Mouse (Mus musculus) liver, postnatal 0 days (tissue): ENCODE data around the gene Avpr1a. TPM values are rescaled to one million over a fixed set of nuclear protein-coding genes. Genes with fewer than 3 reads are reported as not detected.

Experiments
- ATAC-seq: fragments of 200-750 bp; cut with Nextera tagmentation; 2 replicates; pipeline ENCODE4 v1.8.0; 2017; ENCODE audit warnings: mild to moderate bottlenecking, moderate library complexity
- DNase-seq: peaks from one replicate; pipeline ENCODE4 v3.0.0-alpha.2; 2016
- H3K27ac ChIP-seq: fragments of 300-500 bp; sonication (generic); 2 replicates; pipeline ENCODE4 v1.5.1; 2014; ENCODE audit warnings: antibody characterized with exemption, moderate library complexity, mild to moderate bottlenecking, low read depth
- H3K27me3 ChIP-seq: fragments of 300-500 bp; sonication (generic); 2 replicates; pipeline ENCODE4 v1.6.1; 2014; ENCODE audit warnings: low read length, control low read depth, mixed read lengths; ENCODE audit not compliant: insufficient read depth
- H3K36me3 ChIP-seq: fragments of 300-500 bp; sonication (generic); replicated peaks from 2 replicates; pipeline ENCODE4 v1.6.1; 2014; ENCODE audit warnings: mild to moderate bottlenecking, control low read depth, low read length, moderate library complexity, mixed read lengths; ENCODE audit not compliant: insufficient read depth
- H3K4me1 ChIP-seq: fragments of 300-500 bp; sonication (generic); 2 replicates; pipeline ENCODE4 v1.6.1; 2014; ENCODE audit warnings: antibody characterized with exemption, mild to moderate bottlenecking, control low read depth; ENCODE audit not compliant: insufficient read depth
- H3K4me2 ChIP-seq: fragments of 300-500 bp; sonication (generic); 2 replicates; pipeline ENCODE4 v1.6.1; 2014; ENCODE audit warnings: low read depth, mild to moderate bottlenecking, low read length, moderate library complexity, mixed read lengths
- H3K4me3 ChIP-seq: fragments of 300-500 bp; sonication (generic); 2 replicates; pipeline ENCODE4 v1.5.1; 2014; ENCODE audit warnings: low read depth, low read length
- H3K9ac ChIP-seq: fragments of 300-500 bp; sonication (generic); replicated peaks from 2 replicates; pipeline ENCODE4 v1.6.1; 2014; ENCODE audit warnings: mild to moderate bottlenecking, moderate library complexity
- H3K9me3 ChIP-seq: fragments of 300-500 bp; sonication (generic); 2 replicates; pipeline ENCODE4 v1.6.1; 2016; ENCODE audit warnings: mild to moderate bottlenecking, control low read depth, low read length, mixed read lengths
- CTCF ChIP-seq: sonication (generic); IDR thresholded peaks from 2 replicates; pipeline ENCODE4 v1.5.1; 2016; ENCODE audit warnings: antibody characterized with exemption, low read depth
- EP300 ChIP-seq: IDR thresholded peaks from 2 replicates; pipeline ENCODE4 v1.6.1; 2016; ENCODE audit warnings: antibody characterized with exemption, low read depth, mild to moderate bottlenecking
- WGBS: fragments of 180-500 bp; shearing (Covaris S2); extraction: QIAGEN DNeasy Blood & Tissue Kit; methylation state at CpG from one replicate; pipeline ENCODE4 v1.1.7; 2014; ENCODE audit not compliant: insufficient replicate concordance; 5-methylcytosine and 5-hydroxymethylcytosine counted together
- polyA plus RNA-seq: library from polyadenylated mRNA; unstranded; fragments of >200 nt; fragmentation: Nextera tagmentation; extraction: Ambion mirVana; gene quantifications from 2 replicates; pipeline ENCODE4 v1.2.1, GENCODE M21; 2015

Gene Avpr1a
- 10.9 and 11.0 TPM in 2 replicates for polyA plus RNA-seq

- whole genome bisulfite sequencing, result 8% methylated on average over 33 of the region's 34 CpGs
- Histone ChIP-seq H3K27ac (0 out of 2 replicates have a peak within 1 kb of the TSS, but pooled peaks have one; percentile 11), H3K9me3 (no peaks in the 10 kb centered on the region), H3K4me1 (no peaks in the 10 kb centered on the region), H3K4me3 (peak within 1 kb of the TSS; percentile 52), H3K36me3 (no peaks in the 10 kb centered on the region), H3K27me3 (peaks cover 17% of the 10 kb centered on the region), H3K9ac (peak within 1 kb of the TSS; percentile 55), H3K4me2 (peak within 1 kb of the TSS; percentile 63)
- DNase-seq, result peak; percentile 18
- ATAC-seq, result peak; percentile 32; the same call in 1 of the 2 replicates
- TF ChIP-seq EP300 (no peak), CTCF (no peak)
Measured at GRCm38 (mm10) chr10:122447861-122448716, at the start of gene Avpr1a. Avpr1a (plus strand) TSS chr10:122448499.

DNA sequence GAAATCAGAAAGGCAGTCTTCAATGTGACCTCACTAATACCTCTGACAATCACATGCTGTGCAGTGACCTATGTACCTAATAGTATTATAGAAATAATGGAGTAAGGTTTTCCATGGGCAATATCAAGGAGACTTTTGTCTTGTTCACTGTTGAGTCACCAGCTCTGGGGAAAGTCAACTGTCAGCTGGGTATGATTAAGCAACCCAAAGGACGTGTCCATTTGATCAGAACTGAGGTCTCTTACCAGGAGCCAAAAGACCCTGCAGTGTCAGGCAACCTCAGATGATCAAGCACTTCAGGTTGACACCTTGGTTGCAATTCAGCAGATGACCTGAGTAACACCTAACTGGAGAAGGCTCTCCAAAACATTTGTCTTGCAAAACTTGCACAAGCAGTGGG is 46.0 kb upstream of the Avpr1a start:
- Histone ChIP-seq H3K36me3 (peaks cover 2% of the 10 kb centered on the region; the same call in 1 of the 2 replicates), H3K4me1 (no peaks in the 10 kb centered on the region), H3K4me2 (no peak overlapping the region), H3K9ac (no peak overlapping the region), H3K27ac (no peak overlapping the region), H3K4me3 (no peak overlapping the region), H3K9me3 (no peaks in the 10 kb centered on the region), H3K27me3 (no peaks in the 10 kb centered on the region)
- WGBS, result 34% methylated on average over 1 of the region's 1 CpGs
- ATAC-seq (no peak), DNase-seq (no peak)
- TF ChIP-seq EP300 (no peak), CTCF (no peak)

DNA sequence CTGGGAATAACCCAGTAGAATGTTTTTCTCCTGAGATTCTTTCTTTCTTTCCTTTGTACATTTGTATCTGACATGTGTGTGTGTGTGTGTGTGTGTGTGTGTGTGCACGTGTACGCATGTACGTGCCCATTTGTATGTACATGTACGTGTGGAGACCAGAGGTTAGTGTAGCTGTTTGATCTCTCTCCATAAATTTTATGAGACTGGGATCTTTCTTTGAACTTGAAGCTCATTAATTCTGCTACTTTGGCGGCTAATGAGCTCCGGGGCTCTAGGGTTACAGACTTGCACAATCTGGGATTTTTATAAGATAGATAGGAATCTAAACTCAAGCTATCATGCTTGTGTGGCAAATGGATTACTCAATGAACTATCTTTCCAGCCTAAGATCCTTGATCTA is 42.0 kb upstream of the Avpr1a start:
- no peak for ATAC-seq
- no peak overlapping the region for H3K9ac ChIP-seq
- no peaks in the 10 kb centered on the region for H3K9me3 ChIP-seq
- H3K4me1 ChIP-seq, result no peaks in the 10 kb centered on the region
- peaks cover 2% of the 10 kb centered on the region; the same call in 1 of the 2 replicates for H3K36me3 ChIP-seq
- WGBS, result 86% methylated on average over 6 of the region's 6 CpGs
- no peak for DNase-seq
- TF ChIP-seq CTCF, result no peak
- TF ChIP-seq EP300, result no peak
- no peak overlapping the region for H3K4me3 ChIP-seq
- no peaks in the 10 kb centered on the region for H3K27me3 ChIP-seq
- H3K27ac ChIP-seq, result no peak overlapping the region
- no peak overlapping the region for H3K4me2 ChIP-seq

DNA sequence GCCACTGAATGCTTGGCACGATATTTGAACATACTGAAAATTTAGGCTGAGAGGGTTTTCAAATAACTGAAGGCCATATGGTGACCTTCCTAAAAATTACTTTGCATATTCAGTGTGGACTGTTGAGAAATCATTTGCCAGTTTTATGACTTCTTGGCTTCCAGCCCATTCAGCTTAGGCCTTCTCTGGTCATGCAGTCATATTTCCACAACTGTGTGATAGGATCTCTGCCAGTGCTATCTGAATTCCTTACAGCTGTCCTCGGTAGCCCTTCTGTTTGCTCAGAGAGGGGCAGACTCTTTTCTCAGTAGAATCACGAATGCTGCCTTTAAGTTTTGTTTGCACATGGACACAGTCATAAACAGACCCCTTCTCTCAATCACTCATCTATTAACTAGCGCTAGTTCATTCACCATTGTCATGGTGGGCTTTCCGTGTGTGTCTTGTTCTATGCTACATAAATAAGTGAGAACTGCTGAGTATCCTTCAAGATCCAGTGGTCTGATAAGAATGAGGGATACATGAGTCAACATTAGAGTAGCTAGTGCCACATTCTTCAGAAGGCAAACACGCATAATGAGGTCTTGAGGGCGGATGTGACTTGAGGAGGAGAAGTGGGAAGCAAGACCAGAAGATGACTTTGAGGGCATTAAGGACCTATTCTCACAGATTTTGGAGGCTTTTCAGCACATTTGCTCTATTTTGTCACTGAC is 39.4 kb upstream of the Avpr1a start:
- ATAC-seq, result no peak
- no peak for DNase-seq
- no peak overlapping the region for H3K9ac ChIP-seq

DNA sequence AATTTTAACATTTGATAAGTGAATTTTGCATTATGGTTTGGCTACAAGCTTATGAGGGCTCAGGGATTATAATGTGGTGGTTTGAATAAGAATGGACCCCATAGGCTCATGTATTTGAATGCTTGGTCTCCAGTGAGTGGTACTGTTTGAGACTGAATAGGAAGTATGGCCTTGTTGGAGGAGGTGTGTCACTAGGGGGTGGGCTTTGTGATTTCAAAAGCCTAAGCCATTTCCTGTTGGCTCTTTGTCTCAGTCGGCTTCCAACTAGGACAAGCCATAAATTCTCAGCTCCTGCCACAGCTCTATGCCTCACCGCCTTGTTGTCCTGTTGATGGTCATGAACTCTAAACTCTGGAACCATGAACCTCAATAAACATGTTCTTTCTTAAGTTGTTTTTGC is 37.5 kb upstream of the Avpr1a start:
- 56% methylated on average over 2 of the region's 2 CpGs for WGBS
- Histone ChIP-seq H3K4me1 (no peaks in the 10 kb centered on the region), H3K4me3 (no peak overlapping the region), H3K9me3 (no peaks in the 10 kb centered on the region), H3K36me3 (no peaks in the 10 kb centered on the region), H3K27me3 (no peaks in the 10 kb centered on the region), H3K9ac (no peak overlapping the region), H3K4me2 (no peak overlapping the region), H3K27ac (no peak overlapping the region)
- ATAC-seq, result no peak
- no peak for DNase-seq
- TF ChIP-seq EP300 (no peak), CTCF (no peak)

More for the DNA sequence above, 39.4 kb upstream of the Avpr1a start:
- WGBS, result 66% methylated on average over 7 of the region's 7 CpGs
- Histone ChIP-seq H3K27me3 (no peaks in the 10 kb centered on the region), H3K4me2 (no peak overlapping the region), H3K4me1 (no peaks in the 10 kb centered on the region), H3K4me3 (no peak overlapping the region), H3K27ac (no peak overlapping the region), H3K9me3 (no peaks in the 10 kb centered on the region), H3K36me3 (no peaks in the 10 kb centered on the region; the same call in 1 of the 2 replicates)
- TF ChIP-seq EP300, result no peak

DNA sequence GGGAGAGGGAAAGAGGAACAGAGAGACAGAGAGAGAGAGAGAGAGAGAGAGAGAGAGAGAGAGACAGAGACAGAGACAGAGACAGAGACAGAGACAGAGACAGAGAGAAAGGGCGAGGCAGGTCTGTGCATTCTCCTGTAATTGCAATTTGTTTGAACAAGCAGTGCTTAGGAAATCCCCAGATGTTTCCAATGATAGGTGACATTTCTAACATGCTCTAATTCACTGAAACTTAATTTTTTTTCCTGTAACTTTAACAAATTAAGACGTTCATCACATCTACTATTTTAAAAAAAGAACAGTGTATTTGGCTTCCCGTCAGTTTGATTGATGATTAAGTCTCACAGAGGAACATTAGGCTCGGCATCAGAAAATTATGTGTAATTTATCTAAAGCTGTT is 15.6 kb upstream of the Avpr1a start:
- no peaks in the 10 kb centered on the region for H3K9me3 ChIP-seq
- H3K4me2 ChIP-seq, result no peak overlapping the region
- H3K4me1 ChIP-seq, result no peaks in the 10 kb centered on the region
- H3K36me3 ChIP-seq, result no peaks in the 10 kb centered on the region
- no peak overlapping the region for H3K27ac ChIP-seq
- no peak overlapping the region for H3K9ac ChIP-seq
- H3K4me3 ChIP-seq, result no peak overlapping the region
- 59% methylated on average over 4 of the region's 4 CpGs for WGBS
- H3K27me3 ChIP-seq, result no peaks in the 10 kb centered on the region
- no peak for DNase-seq
- ATAC-seq, result no peak
- TF ChIP-seq CTCF (no peak), EP300 (no peak)
